Mouse (Mus musculus) telencephalon, adult 2 months (tissue): ENCODE measurements around the gene Top3a.

Source experiments
- DNase-seq: peaks from one replicate; pipeline ENCODE4 v3.0.0-alpha.2; 2011; ENCODE audit warnings: low read depth, low spot score

Top3a gene

GRCm38 (mm10) chr11:60712040-60712439, 65.1 kb downstream of the Top3a start:
- no peak for DNase-seq

- DNase-seq = no peak
These were observed 65.9 kb downstream of the Top3a start for GRCm38 (mm10) chr11:60711218-60711617.

- DNase-seq = no peak
These were observed 67.4 kb downstream of the Top3a start for GRCm38 (mm10) chr11:60709481-60710465.

GRCm38 (mm10) chr11:60708631-60709030, 68.5 kb downstream of the Top3a start:
- no peak for DNase-seq

GRCm38 (mm10) chr11:60707672-60708071, 69.5 kb downstream of the Top3a start:
- no peak for DNase-seq

- no peak for DNase-seq
These were observed 70.3 kb downstream of the Top3a start for GRCm38 (mm10) chr11:60706696-60707480.

- no peak for DNase-seq
These were observed 71.1 kb downstream of the Top3a start for GRCm38 (mm10) chr11:60706076-60706475.

- no peak for DNase-seq
These were observed 71.9 kb downstream of the Top3a start for GRCm38 (mm10) chr11:60705255-60705654.

GRCm38 (mm10) chr11:60704023-60704880, 72.9 kb downstream of the Top3a start:
- no peak for DNase-seq

GRCm38 (mm10) chr11:60703131-60703530, 74.0 kb downstream of the Top3a start:
- DNase-seq = peak; percentile 50

- no peak for DNase-seq
These were observed 75.6 kb downstream of the Top3a start for GRCm38 (mm10) chr11:60701611-60702010.

- DNase-seq = no peak
These were observed 76.6 kb downstream of the Top3a start for GRCm38 (mm10) chr11:60700320-60701185.

- peak; percentile 83 for DNase-seq
These were observed 77.6 kb downstream of the Top3a start, which contains the start of gene Llgl1 for GRCm38 (mm10) chr11:60699524-60700075. Gene Llgl1 (plus strand): TSS chr11:60699723.

- DNase-seq = no peak
These were observed 78.2 kb downstream of the Top3a start for GRCm38 (mm10) chr11:60698806-60699523.

- no peak for DNase-seq
These were observed 79.6 kb downstream of the Top3a start for GRCm38 (mm10) chr11:60697561-60697960.

GRCm38 (mm10) chr11:60696165-60696564, 81.0 kb downstream of the Top3a start:
- no peak for DNase-seq
